10 mouse cellular contexts compared by ENCODE assay signal in the genomic region with DNA sequence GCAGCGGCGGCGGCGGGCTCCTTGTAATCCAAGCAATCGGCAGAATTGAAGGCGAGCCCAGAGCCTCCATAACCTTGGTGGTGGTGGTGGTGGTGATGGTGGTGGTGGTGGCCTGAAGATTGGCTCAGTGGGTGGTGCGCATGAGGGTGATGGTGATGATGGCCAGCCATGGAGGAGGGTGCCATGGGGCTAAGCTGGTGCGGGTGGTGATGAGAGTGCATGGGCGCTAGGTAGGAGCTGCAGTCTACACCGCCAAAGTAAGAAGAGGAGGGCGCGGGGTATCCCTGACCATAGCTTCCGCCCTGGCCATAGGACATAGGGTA. TPM values are rescaled to one million over a fixed set of nuclear protein-coding genes. Genes with fewer than 3 reads are reported as not detected.
DNase-seq lines count a peak whose midpoint lies in the region; ATAC-seq lines count a peak whose summit lies in the region.
"Had no signal": no experiment of that assay in that cellular context is flagged by ENCODE, and none has a peak within 500 bp of the region (broad histone marks: within the 10 kb centered on the region; RNA-seq: fewer than 3 reads in every experiment).

No protein-coding gene starts in this region.

- H3K9ac ChIP-seq in heart, embryonic 14.5 days (ENCODE audit: low read length) = no peak overlapping the region
- H3K9ac ChIP-seq in forebrain, embryonic 11.5 days (ENCODE audit: low read length) = peak overlapping the region; percentile 96
- 0 out of 2 replicates have a peak overlapping the region, but pooled peaks have one; percentile 8 for H3K9ac ChIP-seq in limb, embryonic 12.5 days (replicated peaks)

- no peak for ATAC-seq in heart, embryonic 14.5 days (ENCODE audit: insufficient number of reproducible peaks, insufficient read depth, low FRiP score, low read depth)
- no peak for ATAC-seq in forebrain, embryonic 11.5 days (replicated peaks; ENCODE audit: low FRiP score)
- ATAC-seq in limb, embryonic 12.5 days (ENCODE audit: insufficient number of reproducible peaks, insufficient read depth, low FRiP score, low TSS enrichment, low read depth) = no peak
- ATAC-seq in megakaryocyte-erythroid progenitor cell, adult 5-6 weeks (replicated peaks; ENCODE audit: low FRiP score, low TSS enrichment, poor library complexity, severe bottlenecking) = no peak

- H3K36me3 ChIP-seq in heart, embryonic 14.5 days (ENCODE audit: control insufficient read depth, insufficient read depth, low read length) = no peaks in the 10 kb centered on the region
- H3K36me3 ChIP-seq in forebrain, embryonic 11.5 days (ENCODE audit: control insufficient read depth, insufficient read depth, low read length) = peaks cover 4% of the 10 kb centered on the region; the same call in 1 of the 2 replicates
- no peaks in the 10 kb centered on the region for H3K36me3 ChIP-seq in limb, embryonic 12.5 days

- H3K9me3 ChIP-seq in heart, embryonic 14.5 days (ENCODE audit: control insufficient read depth, low read length) = no peaks in the 10 kb centered on the region
- no peaks in the 10 kb centered on the region for H3K9me3 ChIP-seq in forebrain, embryonic 11.5 days (ENCODE audit: control insufficient read depth, low read length)
- no peaks in the 10 kb centered on the region for H3K9me3 ChIP-seq in limb, embryonic 12.5 days

- peak overlapping the region; percentile 18 to 23 for H3K4me3 ChIP-seq in heart, embryonic 14.5 days (ENCODE audit: control insufficient read depth in 1 of 2, insufficient read depth in 1 of 2, low read depth in 1 of 2, low read length in 2 of 2)
- peak overlapping the region; percentile 89 for H3K4me3 ChIP-seq in forebrain, embryonic 11.5 days (ENCODE audit: low read depth, low read length)
- peak overlapping the region; percentile 26 for H3K4me3 ChIP-seq in limb, embryonic 12.5 days (replicated peaks)

- H3K27me3 ChIP-seq in heart, embryonic 14.5 days (ENCODE audit: control insufficient read depth, insufficient read depth, low read length) = peaks cover 80% of the 10 kb centered on the region
- H3K27me3 ChIP-seq in forebrain, embryonic 11.5 days (ENCODE audit: control insufficient read depth, insufficient read depth, low read length) = peaks cover 25% of the 10 kb centered on the region
- peaks cover 93% of the 10 kb centered on the region for H3K27me3 ChIP-seq in limb, embryonic 12.5 days
- H3K27me3 ChIP-seq: CH12.LX had no signal

- intact Hi-C loops in heart, postnatal 10 days (cut with DNase I) = loop anchor here (10.0 kb wide), 1 partner anchor 209 kb away; no protein-coding TSS in a partner anchor
- intact Hi-C loops in gastrocnemius, postnatal 36 days (cut with DNase I) = loop anchor here (2.0 kb wide), 1 partner anchor 627 kb away; no protein-coding TSS in a partner anchor

- H3K27ac ChIP-seq in heart, embryonic 14.5 days (replicated peaks in 1 of 2; ENCODE audit: control insufficient read depth in 1 of 2, insufficient read depth in 1 of 2, low read depth in 2 of 2, low read length in 2 of 2) = no peak overlapping the region
- peak overlapping the region; percentile 85; the same call in 1 of the 2 replicates for H3K27ac ChIP-seq in forebrain, embryonic 11.5 days (ENCODE audit: low read depth, low read length)
- no peak overlapping the region for H3K27ac ChIP-seq in limb, embryonic 12.5 days

- H3K4me1 ChIP-seq in heart, embryonic 14.5 days (ENCODE audit: control insufficient read depth in 2 of 2, insufficient read depth in 2 of 2, low read length in 2 of 2) = peaks cover 6 to 18% of the 10 kb centered on the region in 2 experiments; a peak in 3 of 4 replicates
- H3K4me1 ChIP-seq in forebrain, embryonic 11.5 days (replicated peaks; ENCODE audit: control insufficient read depth, insufficient read depth, low read length) = peaks cover 16% of the 10 kb centered on the region
- peaks cover 34% of the 10 kb centered on the region for H3K4me1 ChIP-seq in limb, embryonic 12.5 days (replicated peaks)

- peak overlapping the region; percentile 56 for H3K4me2 ChIP-seq in heart, embryonic 14.5 days (ENCODE audit: low read length)
- peak overlapping the region; percentile 88 for H3K4me2 ChIP-seq in forebrain, embryonic 11.5 days (ENCODE audit: low read depth, low read length, severe bottlenecking)
- peak overlapping the region; percentile 49 for H3K4me2 ChIP-seq in limb, embryonic 12.5 days

- WGBS in heart, embryonic 14.5 days = 4% methylated on average over 13 of the region's 13 CpGs
- 12% methylated on average over 13 of the region's 13 CpGs for WGBS in forebrain, embryonic 11.5 days
- WGBS in limb, embryonic 12.5 days = under 1% methylated on average over 13 of the region's 13 CpGs

- no peak for DNase-seq in heart, postnatal 10 days
- DNase-seq in B cell, adult 2 months = peak; percentile 24 to 44
- DNase-seq in forebrain, embryonic 11.5 days (ENCODE audit: low spot score) = peak; percentile 71
- DNase-seq in layer of hippocampus, postnatal 25 days (ENCODE audit: extremely low spot score in 1 of 2, low spot score in 1 of 2) = no peak
- DNase-seq in gastrocnemius, postnatal 36 days = no peak
- DNase-seq: layer of hippocampus, adult 9-11 months had no signal

RNA-seq across cellular contexts. Expression of gene Otx1, which starts 6.4 kb away (rescaled TPM):
- polyA plus RNA-seq in heart, embryonic 14.5 days (2014; fragmentation: Nextera tagmentation; extraction: Ambion mirVana) = 0.05 TPM in 1 of 2 replicates, not detected in the other
- not detected for total RNA-seq in heart, postnatal 10 days (2021)
- polyA plus RNA-seq in forebrain, embryonic 11.5 days (2014; fragmentation: Nextera tagmentation; extraction: Ambion mirVana) = 45.6 and 46.4 TPM in 2 replicates
- polyA plus RNA-seq in limb, embryonic 12.5 days (2016; fragmentation: Nextera tagmentation; extraction: Ambion mirVana) = 0.97 and 1.1 TPM in 2 replicates
- total RNA-seq in megakaryocyte-erythroid progenitor cell, adult 5-6 weeks (2014; fragmentation: Nextera tagmentation) = not detected in 2 replicates
- total RNA-seq in megakaryocyte-erythroid progenitor cell, adult 5-6 weeks (2017) = not detected in 2 replicates
- total RNA-seq in layer of hippocampus, postnatal 25 days (2021) = 1 to 10 TPM; 4.1 to 4.2 TPM
- total RNA-seq in gastrocnemius, postnatal 36 days (2021) = not detected
- total RNA-seq: CH12.LX had no signal

Comparison
In these comparisons a context has a peak if more than half of its experiments do, and no peak if none do; other contexts are left out.
1. H3K4me3 ChIP-seq: peak in every context shown above with its lines; median percentile 89 in forebrain, embryonic 11.5 days; 26 in limb, embryonic 12.5 days; 20 in heart, embryonic 14.5 days.
2. DNase-seq: peak in B cell, adult 2 months (2 of 2) and forebrain, embryonic 11.5 days (single experiment); none in heart, postnatal 10 days (0 of 2), layer of hippocampus, postnatal 25 days (0 of 2) and gastrocnemius, postnatal 36 days (0 of 2).
3. RNA of gene Otx1, which starts 6.4 kb away (total RNA-seq): 4.1 to 4.2 TPM in layer of hippocampus, postnatal 25 days; not detected in heart, postnatal 10 days, not detected in megakaryocyte-erythroid progenitor cell, adult 5-6 weeks and not detected in gastrocnemius, postnatal 36 days; every median in the first group is over 4 times any median in the second.
4. Peak in every context shown above with its lines, with median percentiles within 50 percentile points of each other: H3K4me2 ChIP-seq.